In genomic region chr19:46348761-46349458, GRCm38 (mm10) we compare ENCODE assay signal across 8 mouse cellular contexts. TPM values are rescaled to one million over a fixed set of nuclear protein-coding genes. Genes with fewer than 3 reads are reported as not detected.
DNase-seq lines count a peak whose midpoint lies in the region; ATAC-seq lines count a peak whose summit lies in the region.

No protein-coding gene starts in this region.

- no peaks in the 10 kb centered on the region for H3K36me3 ChIP-seq in intestine, embryonic 14.5 days (ENCODE audit: control insufficient read depth, insufficient read depth, low read length)
- no peaks in the 10 kb centered on the region for H3K36me3 ChIP-seq in megakaryocyte, embryonic 14.5 days (replicated peaks; ENCODE audit: low read length)

- peak; percentile 81 for ATAC-seq in intestine, embryonic 14.5 days (replicated peaks; ENCODE audit: low FRiP score, low TSS enrichment, low read depth)

- 0 out of 2 replicates have a peak, but pooled peaks cover 3% of the 10 kb centered on the region for H3K27me3 ChIP-seq in intestine, embryonic 14.5 days (replicated peaks; ENCODE audit: control insufficient read depth, insufficient read depth, low read length)
- H3K27me3 ChIP-seq in megakaryocyte, embryonic 14.5 days (replicated peaks): peaks cover 83% of the 10 kb centered on the region

- peak overlapping the region; percentile 64 for H3K4me3 ChIP-seq in intestine, embryonic 14.5 days (ENCODE audit: low read depth, low read length)
- H3K4me3 ChIP-seq in megakaryocyte, embryonic 14.5 days (replicated peaks): peak overlapping the region; percentile 93

- WGBS in intestine, embryonic 14.5 days: under 1% methylated on average over 74 of the region's 78 CpGs

- peak overlapping the region; percentile 73 for H3K9ac ChIP-seq in intestine, embryonic 14.5 days (ENCODE audit: low read length)

- peak; percentile 45 for DNase-seq in thymus, postnatal 0 days (ENCODE audit: low spot score)
- no peak for DNase-seq in thymus, postnatal 10 days (ENCODE audit: low spot score in 2 of 2)
- DNase-seq in embryo, embryonic 10.5 days (ENCODE audit: low spot score): peak; percentile 73
- DNase-seq in gastrocnemius, postnatal 36 days: peak; percentile 64 to 66
- DNase-seq in intestine, embryonic 14.5 days (ENCODE audit: low spot score): peak; percentile 82
- peak; percentile 92 to 95 for DNase-seq in left cerebral cortex, postnatal 14 days (ENCODE audit: low spot score in 2 of 2)
- peak; percentile 91 to 93 for DNase-seq in right cerebral cortex, adult 2 months (ENCODE audit: low spot score in 2 of 2)

- peak overlapping the region; percentile 61 for H3K27ac ChIP-seq in intestine, embryonic 14.5 days (ENCODE audit: low read depth)

- H3K4me1 ChIP-seq in intestine, embryonic 14.5 days (replicated peaks; ENCODE audit: control insufficient read depth, insufficient read depth, low read length): no peaks in the 10 kb centered on the region
- H3K4me1 ChIP-seq in megakaryocyte, embryonic 14.5 days: peaks cover 35% of the 10 kb centered on the region

- no peaks in the 10 kb centered on the region for H3K9me3 ChIP-seq in intestine, embryonic 14.5 days (ENCODE audit: control insufficient read depth, low read length)
- H3K9me3 ChIP-seq in megakaryocyte, embryonic 14.5 days: 0 out of 2 replicates have a peak, but pooled peaks cover 3% of the 10 kb centered on the region

- peak overlapping the region; percentile 90 for H3K4me2 ChIP-seq in intestine, embryonic 14.5 days (ENCODE audit: low read length)

- intact Hi-C loops in gastrocnemius, postnatal 36 days (cut with DNase I): no loop called here
- intact Hi-C loops in left cerebral cortex, postnatal 14 days (cut with DNase I): no loop called here

RNA-seq across cellular contexts. Expression of gene 2310034G01Rik, which starts 1.2 kb away (rescaled TPM):
- 1.1 and 1.5 TPM in 2 replicates for polyA plus RNA-seq in thymus, postnatal 0 days (2015; fragmentation: Nextera tagmentation; extraction: Ambion mirVana)
- total RNA-seq in gastrocnemius, postnatal 36 days (2021): under 1 TPM; 0.25 to 0.38 TPM
- 1.7 and 2.0 TPM in 2 replicates for polyA plus RNA-seq in intestine, embryonic 14.5 days (2014; fragmentation: Nextera tagmentation; extraction: Ambion mirVana)
- 1 to 10 TPM in 1 of 2 experiments, under 1 TPM in 1; 0.94 to 1.1 TPM for total RNA-seq in left cerebral cortex, postnatal 14 days (2021)
- 0.32 TPM in 1 of 2 replicates, not detected in the other for polyA plus RNA-seq in megakaryocyte, embryonic 14.5 days (2012; ENCODE audit: insufficient read depth, low replicate concordance)

RNA-seq across cellular contexts. Expression of gene Mfsd13a, which starts 8.0 kb away (rescaled TPM):
- 7.5 and 8.1 TPM in 2 replicates for polyA plus RNA-seq in thymus, postnatal 0 days (2015; fragmentation: Nextera tagmentation; extraction: Ambion mirVana)
- total RNA-seq in gastrocnemius, postnatal 36 days (2021): 1 to 10 TPM in 1 of 2 experiments, under 1 TPM in 1; 0.79 to 1.1 TPM
- 12.3 and 12.7 TPM in 2 replicates for polyA plus RNA-seq in intestine, embryonic 14.5 days (2014; fragmentation: Nextera tagmentation; extraction: Ambion mirVana)
- 10 to 100 TPM; 28.7 to 47.5 TPM for total RNA-seq in left cerebral cortex, postnatal 14 days (2021)
- 8.8 and 9.9 TPM in 2 replicates for polyA plus RNA-seq in megakaryocyte, embryonic 14.5 days (2012; ENCODE audit: insufficient read depth, low replicate concordance)

RNA-seq across cellular contexts. Expression of gene Cuedc2, which starts 10.4 kb away (rescaled TPM):
- polyA plus RNA-seq in thymus, postnatal 0 days (2015; fragmentation: Nextera tagmentation; extraction: Ambion mirVana): 152 and 155 TPM in 2 replicates
- 10 to 100 TPM; 55.9 to 56.4 TPM for total RNA-seq in gastrocnemius, postnatal 36 days (2021)
- 154 and 176 TPM in 2 replicates for polyA plus RNA-seq in intestine, embryonic 14.5 days (2014; fragmentation: Nextera tagmentation; extraction: Ambion mirVana)
- total RNA-seq in left cerebral cortex, postnatal 14 days (2021): 100 to 1,000 TPM; 186 to 274 TPM
- polyA plus RNA-seq in megakaryocyte, embryonic 14.5 days (2012; ENCODE audit: insufficient read depth, low replicate concordance): 39.1 and 126 TPM in 2 replicates

RNA-seq across cellular contexts. Expression of gene Fbxl15, which starts 20.9 kb away (rescaled TPM):
- polyA plus RNA-seq in thymus, postnatal 0 days (2015; fragmentation: Nextera tagmentation; extraction: Ambion mirVana): 8.3 and 9.1 TPM in 2 replicates
- total RNA-seq in gastrocnemius, postnatal 36 days (2021): 1 to 10 TPM; 2.7 to 2.9 TPM
- polyA plus RNA-seq in intestine, embryonic 14.5 days (2014; fragmentation: Nextera tagmentation; extraction: Ambion mirVana): 17.5 and 17.7 TPM in 2 replicates
- 10 to 100 TPM; 26.4 to 50.4 TPM for total RNA-seq in left cerebral cortex, postnatal 14 days (2021)
- 17.4 and 18.6 TPM in 2 replicates for polyA plus RNA-seq in megakaryocyte, embryonic 14.5 days (2012; ENCODE audit: insufficient read depth, low replicate concordance)

RNA-seq across cellular contexts. Expression of gene Psd, which starts 22.0 kb away (rescaled TPM):
- 4.6 and 5.3 TPM in 2 replicates for polyA plus RNA-seq in thymus, postnatal 0 days (2015; fragmentation: Nextera tagmentation; extraction: Ambion mirVana)
- total RNA-seq in gastrocnemius, postnatal 36 days (2021): under 1 TPM; 0.51 to 0.62 TPM
- 36.4 and 43.9 TPM in 2 replicates for polyA plus RNA-seq in intestine, embryonic 14.5 days (2014; fragmentation: Nextera tagmentation; extraction: Ambion mirVana)
- total RNA-seq in left cerebral cortex, postnatal 14 days (2021): 100 to 1,000 TPM; 580 to 627 TPM
- 0.19 TPM in 1 of 2 replicates, not detected in the other for polyA plus RNA-seq in megakaryocyte, embryonic 14.5 days (2012; ENCODE audit: insufficient read depth, low replicate concordance)

Comparison
In these comparisons a context has a peak if more than half of its experiments do, and no peak if none do; other contexts are left out.
1. DNase-seq: peak in thymus, postnatal 0 days (single experiment), embryo, embryonic 10.5 days (single experiment), gastrocnemius, postnatal 36 days (2 of 2), intestine, embryonic 14.5 days (single experiment), left cerebral cortex, postnatal 14 days (2 of 2) and right cerebral cortex, adult 2 months (2 of 2); none in thymus, postnatal 10 days (0 of 2).